Mouse (Mus musculus): ENCODE data around the gene Atxn7l1.

The Atxn7l1 gene

DNA sequence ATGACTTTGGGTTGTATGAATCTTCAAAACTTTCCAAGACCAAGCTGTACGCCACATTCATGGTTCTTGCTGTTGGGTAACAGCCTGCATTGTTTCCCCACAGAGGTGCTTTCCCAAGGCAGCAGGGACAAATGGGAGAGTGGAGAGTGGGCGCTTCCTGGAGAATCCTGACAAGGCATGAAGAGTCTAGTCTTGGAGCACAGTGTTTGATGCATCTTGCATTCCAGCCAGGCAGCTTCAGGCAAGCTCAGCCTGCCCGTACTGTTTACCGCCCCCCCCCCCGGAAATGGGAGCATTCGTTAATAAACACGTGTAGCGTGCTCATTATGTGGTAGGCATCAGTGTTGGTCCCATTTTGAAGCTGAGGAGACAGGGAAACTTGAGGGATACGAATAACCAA lies 25.4 kb downstream of the Atxn7l1 start:
- ChIA-PET POLR2A (interaction anchor here in 3 of 4 experiments (0.6 to 2.8 kb wide), 9 partner anchors 8 to 257 kb away, joined by 3 to 15 read pairs (median 3); no protein-coding TSS in a partner anchor), CTCF (interaction anchor here in 1 of 4 experiments (1.1 kb wide), 1 partner anchor 207 kb away, joined by 4 read pairs; no protein-coding TSS in a partner anchor)

DNA sequence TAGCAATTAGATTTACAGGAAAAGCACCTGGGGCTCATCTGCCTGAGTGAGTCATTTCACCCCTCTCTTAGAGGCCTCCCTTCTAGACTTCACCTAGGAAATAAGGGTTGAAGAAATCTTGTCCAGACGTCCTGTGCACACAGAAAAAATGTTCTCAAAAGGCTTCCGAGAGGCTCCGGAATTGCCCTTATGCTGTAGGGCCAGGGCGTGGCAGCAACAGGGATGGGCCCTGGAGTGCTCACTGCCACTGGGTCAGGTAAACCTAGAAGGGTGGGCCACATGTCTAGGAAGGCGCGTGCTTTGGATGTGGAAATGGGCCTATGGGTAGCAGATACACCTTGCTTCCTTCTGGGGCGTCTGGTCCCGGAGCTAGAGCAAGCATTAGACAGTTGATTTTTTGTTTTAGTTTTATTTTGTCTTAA lies 26.2 kb downstream of the Atxn7l1 start:
- POLR2A ChIA-PET, result interaction anchor here (0.6 to 2.8 kb wide), 14 partner anchors 8 to 1362 kb away, joined by 3 to 15 read pairs (median 4); no protein-coding TSS in a partner anchor
- CTCF ChIA-PET, result interaction anchor here in 2 of 4 experiments (0.6 to 1.1 kb wide), 2 partner anchors 206 to 254 kb away, joined by 4 read pairs; no protein-coding TSS in a partner anchor

DNA sequence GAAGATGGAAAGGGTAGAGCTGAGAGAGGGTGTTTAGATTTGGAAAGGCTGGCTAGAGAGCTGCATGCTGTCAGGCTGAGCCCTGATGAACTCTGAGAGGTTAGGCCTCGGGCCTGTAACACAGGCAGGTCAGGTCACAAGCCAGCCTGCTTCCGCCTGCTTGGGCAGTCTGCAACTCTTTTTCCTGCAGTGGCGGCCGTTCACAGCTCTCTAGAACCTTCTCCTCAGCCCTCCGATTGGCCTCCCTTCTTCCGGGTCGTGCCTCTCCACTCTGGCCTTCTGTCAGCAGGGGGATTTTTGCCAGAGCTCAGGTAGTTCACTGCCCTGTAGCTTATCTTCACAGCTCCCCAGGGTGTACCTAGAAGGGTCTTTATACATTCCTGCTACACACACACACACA lies 26.7 kb downstream of the Atxn7l1 start:
- ChIA-PET CTCF (no interaction called here), POLR2A (interaction anchor here (0.6 to 2.8 kb wide), 14 partner anchors 8 to 1362 kb away, joined by 3 to 15 read pairs (median 4); partner anchors contain the start of gene Nampt (in 1 of the 4))

DNA sequence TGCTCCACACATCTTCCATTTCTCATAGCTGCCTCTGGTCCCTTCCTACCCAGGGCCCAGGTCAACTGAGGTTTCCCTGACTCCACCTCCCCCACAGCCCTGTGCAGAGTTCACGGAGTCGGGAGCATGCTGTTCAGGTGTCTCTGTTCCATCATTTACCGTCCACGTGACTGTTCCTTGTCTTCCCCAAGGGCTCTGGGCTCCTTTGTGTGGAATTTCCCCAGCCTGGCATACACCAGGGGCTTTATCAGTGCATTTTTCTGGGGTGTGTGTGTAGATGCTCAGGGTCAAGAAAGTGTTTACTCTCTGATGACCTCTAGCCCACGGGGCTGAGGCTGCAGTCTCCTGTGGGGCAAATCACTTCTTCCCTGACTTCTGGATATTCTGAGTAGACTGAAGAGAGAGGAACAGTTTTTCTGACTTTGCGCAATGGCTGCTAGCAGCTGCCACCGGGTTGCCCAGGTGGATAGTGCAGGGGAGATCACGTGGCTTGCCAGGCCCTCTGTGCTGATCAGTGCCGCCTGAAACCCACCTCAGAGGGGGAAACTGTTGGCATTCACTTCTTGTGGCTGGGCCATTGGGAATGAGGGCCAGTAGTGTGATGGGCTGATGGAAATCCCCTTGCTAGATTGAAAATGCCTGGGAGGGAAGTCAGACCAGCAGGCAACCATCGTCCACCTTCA lies 27.3 kb downstream of the Atxn7l1 start:
- ChIA-PET CTCF (interaction anchor here in 2 of 4 experiments (0.6 kb wide), 2 partner anchors 46 to 81 kb away, joined by 3 read pairs; no protein-coding TSS in a partner anchor), POLR2A (interaction anchor here (0.6 to 2.8 kb wide), 14 partner anchors 8 to 355 kb away, joined by 3 to 15 read pairs (median 3); partner anchors contain the start of gene Nampt (in 1 of the 4))

DNA sequence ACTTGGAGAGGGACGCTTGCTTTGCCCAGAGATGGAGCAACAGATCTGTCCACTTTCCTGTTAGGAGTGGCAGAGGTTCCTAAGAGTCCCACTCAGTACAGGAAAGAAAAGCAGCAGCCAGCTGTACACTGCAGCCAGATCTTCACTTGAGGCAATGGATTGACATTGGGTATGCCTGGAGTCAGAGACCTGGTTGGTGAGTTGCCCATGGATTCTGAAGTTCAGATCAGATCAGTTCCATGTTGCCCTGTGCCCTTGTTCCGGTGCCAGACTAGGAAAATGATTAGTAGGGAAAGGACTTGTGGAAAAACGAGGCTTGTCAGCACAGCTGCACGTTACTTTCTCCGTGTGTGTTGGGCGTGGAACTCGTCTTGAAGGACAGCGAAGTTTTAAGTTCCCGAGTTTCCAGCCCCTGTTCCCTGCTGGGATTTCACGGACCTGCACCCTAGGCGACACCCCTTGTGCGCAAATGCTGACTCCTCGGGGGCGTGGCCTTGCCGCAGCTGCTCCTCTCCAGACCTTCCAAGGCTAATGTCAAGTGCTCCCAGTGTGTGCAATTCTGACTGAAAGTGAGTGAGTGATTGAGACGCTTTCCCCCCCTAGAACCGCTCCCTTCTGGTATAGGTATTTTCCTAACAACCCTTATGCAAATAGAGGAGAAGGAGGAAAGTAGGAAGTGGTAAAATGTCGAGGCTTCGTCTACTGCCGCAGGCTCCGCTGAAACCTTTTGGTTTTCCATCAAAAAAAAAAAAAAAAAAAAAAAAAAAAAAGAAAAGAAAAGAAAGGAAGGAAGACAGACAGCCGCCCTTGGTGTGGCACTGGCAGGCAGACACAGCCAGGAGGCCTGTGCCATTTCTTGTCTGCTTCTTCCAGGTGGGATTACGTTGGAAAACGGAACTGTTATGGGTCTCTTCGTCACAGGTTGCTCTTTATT lies 28.4 kb downstream of the Atxn7l1 start:
- POLR2A ChIA-PET, result interaction anchor here in 3 of 4 experiments (0.6 to 1.5 kb wide), 8 partner anchors 7 to 140 kb away, joined by 3 to 4 read pairs (median 3); no protein-coding TSS in a partner anchor
- CTCF ChIA-PET, result interaction anchor here in 1 of 4 experiments (0.6 kb wide), 1 partner anchor 47 kb away, joined by 3 read pairs; no protein-coding TSS in a partner anchor

DNA sequence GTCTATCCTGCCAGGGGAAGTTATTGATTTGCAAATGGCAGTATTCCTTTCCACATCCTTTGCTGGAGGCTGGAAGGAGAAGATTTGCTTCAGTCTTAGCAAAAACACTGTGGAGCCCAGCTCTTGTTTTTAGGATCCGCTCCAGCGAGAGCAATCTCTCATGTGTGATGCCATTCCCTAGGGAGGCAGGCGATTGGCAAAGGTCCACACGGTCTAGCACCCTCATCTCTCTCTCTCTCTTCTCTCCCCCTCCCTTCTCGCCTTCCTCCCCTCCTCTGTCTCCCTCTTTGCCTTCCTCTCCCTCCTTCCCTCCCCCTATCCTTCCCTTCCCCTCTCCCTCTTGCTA lies 29.0 kb downstream of the Atxn7l1 start:
- CTCF ChIA-PET, result no interaction called here
- POLR2A ChIA-PET, result interaction anchor here in 2 of 4 experiments (1.4 to 1.5 kb wide), 2 partner anchors 26 to 41 kb away, joined by 3 read pairs; no protein-coding TSS in a partner anchor

DNA sequence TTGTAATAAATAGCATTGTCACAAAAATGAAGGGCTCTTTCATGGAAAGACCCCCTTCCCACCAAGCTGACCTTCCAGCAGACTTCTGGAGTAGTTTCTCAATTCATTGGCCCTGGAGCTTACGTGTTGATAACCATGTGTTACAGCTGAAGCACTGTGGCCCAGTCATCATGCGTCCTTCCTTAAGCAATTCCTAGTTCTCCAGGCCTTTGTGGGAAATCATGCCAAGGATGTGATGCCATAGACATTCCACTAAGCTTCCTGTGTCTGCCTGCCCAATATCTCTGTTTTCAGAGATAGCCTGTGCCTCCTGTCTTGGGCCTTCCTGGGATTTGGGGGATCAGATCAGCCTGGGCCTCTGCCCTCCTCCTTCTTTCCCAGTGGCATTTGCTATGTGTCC lies 32.9 kb downstream of the Atxn7l1 start:
- POLR2A ChIA-PET, result interaction anchor here in 2 of 4 experiments (0.7 to 1.5 kb wide), 4 partner anchors 9 to 89 kb away, joined by 3 read pairs; partner anchors contain the start of gene Atxn7l1 (in 1 of the 2)
- CTCF ChIA-PET, result no interaction called here

DNA sequence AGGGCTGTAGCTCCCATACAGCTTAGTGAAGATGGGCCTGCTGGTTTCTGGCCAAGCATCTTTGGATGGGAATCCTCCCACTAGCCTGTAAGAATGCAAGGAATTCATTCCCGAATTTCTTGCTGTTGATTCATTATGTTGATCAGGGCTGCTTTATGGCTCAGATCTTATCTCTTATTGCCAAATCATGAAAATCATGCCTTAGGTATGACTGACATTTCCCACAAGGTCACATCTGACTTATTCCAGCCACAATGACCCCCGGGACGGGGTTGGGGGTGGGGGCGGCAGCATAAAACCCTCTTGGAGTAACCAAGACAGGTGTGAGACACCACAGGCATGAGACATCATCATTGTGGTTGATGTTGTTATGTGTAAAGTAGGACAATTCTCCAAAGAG lies 34.4 kb downstream of the Atxn7l1 start:
- ChIA-PET POLR2A (interaction anchor here (0.6 to 2.0 kb wide), 12 partner anchors 8 to 301 kb away, joined by 3 to 9 read pairs (median 3); no protein-coding TSS in a partner anchor), CTCF (interaction anchor here in 1 of 4 experiments (0.5 kb wide), 1 partner anchor 28 kb away, joined by 3 read pairs; no protein-coding TSS in a partner anchor)

DNA sequence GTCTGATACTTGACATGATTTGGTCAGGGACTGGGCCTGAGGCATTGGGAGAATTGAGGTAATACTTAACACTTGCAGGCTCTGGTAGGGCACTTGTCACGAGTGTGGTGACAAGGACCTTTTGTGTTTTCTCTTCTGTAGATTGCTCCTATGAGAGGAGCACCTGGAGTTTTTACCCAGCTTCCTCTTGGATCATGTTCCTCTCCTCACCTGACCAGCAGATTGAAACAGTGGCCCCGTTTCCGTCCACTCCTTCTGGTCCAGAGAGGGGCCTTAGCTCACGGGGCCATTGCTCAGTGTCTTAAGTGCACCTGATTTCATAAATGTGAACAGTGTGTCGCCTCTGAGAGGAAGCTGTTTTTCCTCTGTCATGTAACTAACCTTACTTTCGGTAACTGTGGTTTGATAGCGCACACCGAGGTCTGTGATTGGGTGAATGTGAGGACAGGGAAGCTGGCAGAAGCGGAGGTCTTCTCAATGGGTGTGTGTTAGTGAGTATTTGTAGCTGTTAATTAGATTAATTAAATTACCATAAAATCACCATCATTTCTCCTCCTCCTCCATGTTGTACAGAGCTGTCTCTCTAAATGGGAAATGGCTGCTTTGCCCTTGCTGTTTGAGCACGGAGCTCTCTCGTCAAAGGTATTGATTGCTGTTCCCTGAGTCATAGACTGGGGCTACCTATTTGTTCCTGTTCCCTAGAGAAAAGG lies 35.1 kb downstream of the Atxn7l1 start:
- CTCF ChIA-PET, result interaction anchor here in 1 of 4 experiments (1.2 to 1.4 kb wide), 3 partner anchors 87 to 198 kb away, joined by 3 to 4 read pairs (median 3); no protein-coding TSS in a partner anchor

DNA sequence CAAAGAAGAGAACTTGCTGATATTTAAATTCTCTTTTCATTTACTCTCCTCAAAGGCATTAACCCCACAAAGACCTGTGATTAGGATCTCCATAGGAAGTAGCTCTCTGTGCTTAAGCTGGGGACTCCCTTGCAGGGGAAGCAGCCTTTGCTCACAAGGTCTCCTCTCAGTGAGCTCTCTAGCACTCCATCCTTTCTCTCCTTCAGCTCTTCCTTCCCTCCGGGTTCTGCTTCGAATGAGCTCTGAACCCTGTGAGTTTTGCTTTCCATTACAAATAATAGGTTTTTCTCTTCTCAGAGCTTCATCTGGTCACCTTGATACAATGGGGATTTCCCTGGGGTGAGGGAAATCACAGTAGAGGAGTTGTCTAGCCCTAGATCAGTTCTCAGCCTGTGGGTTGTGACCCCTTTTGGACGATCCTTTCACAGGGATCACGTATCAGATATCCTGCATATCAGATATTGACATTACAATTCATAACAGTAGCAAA lies 35.7 kb downstream of the Atxn7l1 start:
- ChIA-PET POLR2A (interaction anchor here in 2 of 4 experiments (0.5 to 2.3 kb wide), 13 partner anchors 8 to 37 kb away, joined by 3 to 10 read pairs (median 3); no protein-coding TSS in a partner anchor), CTCF (interaction anchor here in 3 of 4 experiments (1.2 to 1.6 kb wide), 6 partner anchors 86 to 197 kb away, joined by 3 to 11 read pairs (median 4); no protein-coding TSS in a partner anchor)

More for the DNA sequence above, 35.1 kb downstream of the Atxn7l1 start:
- POLR2A ChIA-PET, result interaction anchor here in 3 of 4 experiments (0.5 to 2.3 kb wide), 15 partner anchors 7 to 54 kb away, joined by 3 to 10 read pairs (median 3); no protein-coding TSS in a partner anchor

DNA sequence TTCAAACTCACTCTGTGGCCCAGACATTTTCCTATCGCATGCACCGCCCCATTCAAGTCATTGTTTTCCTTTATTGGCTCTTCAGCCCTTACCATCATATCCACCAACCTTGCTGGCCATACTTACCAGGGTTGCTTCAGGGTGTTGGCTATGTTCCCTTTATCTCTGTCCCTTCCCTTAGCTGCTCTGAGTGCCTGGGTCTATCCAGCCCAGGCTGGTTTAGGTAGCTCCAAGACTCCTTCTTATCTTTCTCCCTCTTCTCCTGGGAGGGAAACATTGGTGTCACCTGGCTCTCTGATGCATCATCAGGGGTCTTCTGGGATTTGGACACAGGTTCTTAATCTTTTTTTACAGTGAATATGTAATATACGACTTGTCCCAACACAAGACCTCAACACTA lies 36.6 kb downstream of the Atxn7l1 start:
- ChIA-PET POLR2A (interaction anchor here in 2 of 4 experiments (0.8 to 2.3 kb wide), 7 partner anchors 10 to 46 kb away, joined by 3 to 10 read pairs (median 3); no protein-coding TSS in a partner anchor), CTCF (interaction anchor here in 3 of 4 experiments (0.6 to 1.6 kb wide), 5 partner anchors 85 to 806 kb away, joined by 3 to 11 read pairs (median 4); partner anchors contain the start of gene Ccdc71l (in 1 of the 3))

DNA sequence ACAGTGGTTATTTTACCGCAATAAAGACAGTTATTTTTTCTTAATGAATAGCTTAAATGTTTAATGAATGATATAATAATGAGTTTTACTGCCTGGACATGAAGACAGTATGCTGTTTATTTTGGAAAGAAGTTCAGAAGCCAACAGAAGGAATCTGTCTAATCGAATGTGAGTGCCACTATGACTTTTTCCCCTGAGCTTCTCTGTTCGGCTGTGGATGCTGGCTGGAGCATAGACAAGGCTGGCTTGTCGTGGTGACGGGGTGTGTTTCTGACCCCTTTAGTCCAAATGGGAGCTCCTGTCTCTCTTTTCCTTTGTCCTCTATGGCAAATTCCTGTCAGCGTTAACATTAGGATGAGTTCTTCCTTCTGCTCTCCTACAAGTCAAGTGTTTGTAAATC lies 37.6 kb downstream of the Atxn7l1 start:
- POLR2A ChIA-PET, result interaction anchor here in 2 of 4 experiments (1.0 to 2.0 kb wide), 4 partner anchors 11 to 66 kb away, joined by 3 to 5 read pairs (median 3); no protein-coding TSS in a partner anchor
- CTCF ChIA-PET, result no interaction called here

DNA sequence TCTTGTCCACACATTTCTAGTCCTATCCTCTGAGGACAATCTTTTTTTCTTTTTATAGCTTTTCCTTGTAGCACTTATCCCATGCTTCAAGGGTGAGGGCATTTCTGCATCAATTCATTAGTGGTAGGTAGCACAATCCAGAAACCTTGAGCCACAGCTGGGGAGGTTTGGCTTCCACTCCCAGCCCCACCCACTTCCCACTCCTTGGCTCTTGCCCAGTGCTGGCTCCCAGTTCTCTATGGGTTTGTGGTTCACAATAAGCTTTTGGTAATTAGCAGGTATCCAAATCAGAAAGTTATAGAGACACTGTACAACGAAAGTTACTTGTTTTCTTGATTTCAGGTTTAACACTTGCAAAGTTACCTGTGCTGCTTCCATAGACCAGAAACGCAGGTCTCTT lies 38.8 kb downstream of the Atxn7l1 start:
- ChIA-PET CTCF (no interaction called here), POLR2A (interaction anchor here in 1 of 4 experiments (2.0 kb wide), 1 partner anchor 12 kb away, joined by 5 read pairs; no protein-coding TSS in a partner anchor)

DNA sequence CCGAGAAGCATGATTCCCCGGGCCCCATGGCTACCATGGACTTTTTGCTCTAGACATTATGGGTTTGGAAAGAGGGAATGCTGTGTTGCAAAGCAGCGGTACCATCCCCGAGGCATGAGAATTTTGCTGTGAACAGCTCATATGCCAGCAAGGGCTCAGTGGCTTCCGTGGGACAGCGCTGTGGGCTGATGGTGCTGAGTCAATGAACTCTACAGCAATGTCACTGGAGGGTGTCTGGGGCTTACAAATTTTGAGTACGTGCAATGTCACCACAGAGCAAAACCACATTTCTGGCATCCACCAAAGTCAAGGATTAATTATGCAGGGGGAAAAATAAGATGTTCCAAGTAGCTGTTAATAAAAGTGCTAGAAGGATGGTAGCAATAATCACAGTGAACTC lies 42.6 kb downstream of the Atxn7l1 start:
- CTCF ChIA-PET, result no interaction called here
- POLR2A ChIA-PET, result interaction anchor here in 1 of 4 experiments (1.5 kb wide), 1 partner anchor 9 kb away, joined by 3 read pairs; no protein-coding TSS in a partner anchor

DNA sequence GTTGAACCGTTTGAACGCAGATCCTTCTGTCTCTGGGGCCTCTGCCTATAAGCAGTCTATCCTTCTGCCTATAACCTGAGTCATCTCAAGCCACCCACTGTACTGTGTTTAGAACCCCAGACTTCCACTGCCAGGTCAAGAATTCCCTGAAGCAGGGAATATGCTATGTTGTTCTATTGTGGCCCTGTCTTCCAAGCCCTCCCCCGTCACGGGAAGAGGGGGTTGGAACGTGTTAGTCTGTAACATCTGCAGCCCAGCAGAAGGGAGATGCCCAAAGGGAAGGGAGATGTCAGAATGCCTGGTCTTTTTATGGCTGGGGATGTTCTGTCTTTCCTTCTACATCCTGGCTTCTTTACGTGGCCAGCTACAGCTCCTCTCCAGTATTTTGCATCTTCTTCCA lies 43.1 kb downstream of the Atxn7l1 start:
- CTCF ChIA-PET, result interaction anchor here in 1 of 4 experiments (1.2 kb wide), 1 partner anchor 79 kb away, joined by 3 read pairs; no protein-coding TSS in a partner anchor
- POLR2A ChIA-PET, result interaction anchor here in 2 of 4 experiments (1.5 kb wide), 2 partner anchors 9 to 12 kb away, joined by 3 to 5 read pairs; no protein-coding TSS in a partner anchor

DNA sequence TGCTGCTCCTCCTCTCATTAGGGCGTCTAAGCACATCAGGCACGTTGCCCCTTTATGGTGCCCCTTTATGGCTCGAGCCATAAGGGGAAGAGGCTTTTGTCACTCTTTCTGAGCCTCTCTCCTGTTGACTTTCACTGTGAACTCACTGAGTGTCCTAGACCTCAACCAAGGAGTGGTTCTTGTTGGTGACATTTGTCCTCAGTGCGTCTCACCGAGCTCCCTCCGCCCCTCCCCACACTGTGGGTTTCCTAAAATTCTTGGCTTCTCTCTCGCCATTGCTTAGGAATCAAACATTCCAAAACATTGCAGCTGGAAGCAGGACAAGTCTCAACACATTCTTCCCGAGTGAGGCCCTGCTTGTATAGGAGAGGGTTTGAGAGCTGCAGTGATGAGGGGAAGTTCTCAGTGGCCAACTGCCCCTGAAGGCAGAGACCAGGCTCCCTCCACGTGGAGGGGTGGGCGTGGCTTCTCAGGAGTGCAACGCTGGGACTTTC lies 46.0 kb downstream of the Atxn7l1 start:
- POLR2A ChIA-PET, result interaction anchor here in 1 of 4 experiments (0.6 to 3.4 kb wide), 2 partner anchors 10 to 881 kb away, joined by 4 to 10 read pairs; no protein-coding TSS in a partner anchor

DNA sequence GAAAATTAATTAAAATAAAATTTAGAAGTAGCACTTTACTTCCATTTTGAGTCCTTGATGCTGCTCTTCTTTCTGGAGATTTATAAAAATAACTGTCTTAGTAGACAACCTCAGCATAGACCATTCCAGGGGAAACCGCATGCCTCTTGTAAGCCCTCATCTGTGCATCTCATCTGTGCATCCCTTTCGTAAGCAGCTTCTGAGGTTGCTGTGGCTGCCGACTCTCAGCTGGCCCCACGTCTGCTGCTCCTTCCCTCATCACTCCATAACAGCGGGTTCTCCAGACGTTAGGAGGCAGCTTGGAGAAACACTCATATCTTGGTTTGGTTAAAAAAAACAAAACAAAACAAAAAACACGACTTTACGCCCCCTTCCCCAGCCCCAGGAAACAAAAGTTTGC lies 47.7 kb downstream of the Atxn7l1 start:
- CTCF ChIA-PET, result no interaction called here
- POLR2A ChIA-PET, result interaction anchor here in 1 of 4 experiments (2.0 to 3.4 kb wide), 2 partner anchors 12 to 25 kb away, joined by 4 to 10 read pairs; no protein-coding TSS in a partner anchor

More for the DNA sequence above, 46.0 kb downstream of the Atxn7l1 start:
- CTCF ChIA-PET, result interaction anchor here in 1 of 4 experiments (0.5 kb wide), 1 partner anchor 1442 kb away, joined by 5 read pairs; no protein-coding TSS in a partner anchor

All from embryonic stem cell, embryonic (primary cell).